Mouse (Mus musculus): ENCODE measurements around the gene Cdkl1. TPM values are rescaled to one million over a fixed set of nuclear protein-coding genes. Genes with fewer than 3 reads are reported as not detected.

The Cdkl1 gene
- total RNA-seq, 2 experiments from 2014 or later: 5.3 to 5.9 TPM

DNA sequence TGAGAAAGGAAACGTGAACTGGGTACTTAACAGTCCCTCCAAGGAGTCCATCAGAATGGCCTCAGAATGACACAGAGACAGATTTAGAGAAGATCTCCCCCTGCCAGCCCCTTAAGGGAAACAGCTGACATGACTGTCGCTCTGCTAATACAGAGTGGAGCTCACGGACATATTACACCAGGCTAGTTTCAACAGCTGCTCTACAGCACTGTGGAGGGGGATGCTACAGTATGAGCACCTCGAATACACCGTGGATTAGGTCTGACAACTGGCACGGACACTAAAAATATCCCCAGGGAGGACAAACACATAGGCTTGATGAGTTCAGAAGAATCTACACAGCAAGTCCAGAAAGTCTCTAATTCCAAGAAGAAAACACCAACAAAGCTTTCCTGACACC, 92.7 kb downstream of the Cdkl1 start:
- intact Hi-C loops (cut with DNase I): loop anchor here (5.0 to 10.0 kb wide), 5 partner anchors 86 to 484 kb away; partner anchors contain the start of genes Arf6, Gm9887 and Vcpkmt
- no peak for DNase-seq

Small RNA genes lying within 50 kb of the gene (microRNA-seq; reads per million reads assigned to microRNA genes)
- gene Mir681: 0 reads per million in 2 experiments

Other genes starting within 250 kb of the Cdkl1 start
- 1 to 10 TPM; 3.3 to 3.6 TPM for gene Vcpkmt, start 208.2 kb downstream of the Cdkl1 start, total RNA-seq (2021)
- gene Sos2, start 109.4 kb downstream of the Cdkl1 start, total RNA-seq (2021): 10 to 100 TPM; 30.4 to 35.3 TPM
- 10 to 100 TPM; 30.0 to 30.2 TPM for gene L2hgdh, start 66.4 kb downstream of the Cdkl1 start, total RNA-seq (2021)
- 10 to 100 TPM; 19.4 to 21.3 TPM for gene Atp5s, start 66.3 kb downstream of the Cdkl1 start, total RNA-seq (2021)
- 1 to 10 TPM; 4.0 to 6.1 TPM for gene Atl1, start 101.3 kb upstream of the Cdkl1 start, total RNA-seq (2021)
- 10 to 100 TPM; 28.7 to 30.1 TPM for gene Map4k5, start 101.9 kb upstream of the Cdkl1 start, total RNA-seq (2021)
- 10 to 100 TPM; 30.0 to 31.4 TPM for gene Sav1, start 195.7 kb upstream of the Cdkl1 start, total RNA-seq (2021)